Mouse (Mus musculus) small intestine, adult 2 months (tissue): Measurements from ENCODE around the gene Prkd2.
A peak's percentile ranks its signal among the peaks of the same experiment; 100 is the strongest.

ENCODE experiments used
- CTCF ChIP-seq: fragments of 200-500 bp; IDR thresholded peaks from 2 replicates; pipeline ENCODE4 v1.5.1; 2012; ENCODE audit warnings: low read depth, mild to moderate bottlenecking, control low read depth, inconsistent platforms, low read length, moderate library complexity, mixed read lengths; ENCODE audit not compliant: insufficient replicate concordance, insufficient read length; ENCODE audit errors: extremely low read depth
- POLR2A ChIP-seq: fragments of 200-500 bp; IDR thresholded peaks from 2 replicates; pipeline ENCODE4 v1.6.1; 2012; ENCODE audit warnings: low read depth, mild to moderate bottlenecking, control low read depth, inconsistent platforms, low read length, moderate library complexity

GRCm38 (mm10) chr7:16816078-16816474 lies 26.6 kb upstream of the Prkd2 start:
- no peak for TF ChIP-seq CTCF
- peak; percentile 45; the same call in 1 of the 2 replicates for TF ChIP-seq POLR2A
